Mouse (Mus musculus) cerebellum, adult 2 months (tissue): Measurements from ENCODE around the gene Vps41.

ENCODE experiments used
- CTCF ChIP-seq: fragments of 200-500 bp; IDR thresholded peaks from 2 replicates; pipeline ENCODE4 v1.5.1; 2011; ENCODE audit warnings: low read depth, mild to moderate bottlenecking, control low read depth, low read length, moderate library complexity, borderline replicate concordance; ENCODE audit not compliant: insufficient read depth
- POLR2A ChIP-seq: fragments of 200-500 bp; IDR thresholded peaks from 2 replicates; pipeline ENCODE4 v1.6.1; 2011; ENCODE audit warnings: low read length, control low read depth, borderline replicate concordance; ENCODE audit not compliant: insufficient read depth

DNA sequence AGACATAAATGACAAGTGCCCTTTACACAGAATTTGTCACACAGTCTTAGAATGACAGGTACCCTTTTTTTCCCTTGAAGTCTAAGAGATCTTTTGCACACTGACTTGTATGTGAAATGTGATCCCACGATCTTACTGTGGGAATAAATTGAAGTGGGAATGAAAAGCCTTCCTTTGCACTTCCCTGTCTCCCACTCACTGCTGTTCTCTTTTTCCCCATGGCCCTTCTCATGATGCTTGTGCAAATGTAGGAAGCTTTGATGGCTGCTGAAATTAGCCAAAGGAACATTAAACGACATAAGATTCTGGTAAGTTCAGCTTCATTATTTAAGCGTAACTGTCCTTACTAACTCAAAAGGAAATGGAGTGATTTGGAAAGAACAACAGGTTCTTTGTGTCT, 113.4 kb downstream of the Vps41 start:
- no peak for TF ChIP-seq POLR2A
- TF ChIP-seq CTCF = no peak
